Comparison of ENCODE assay signal across 19 mouse cellular contexts in the genomic region with DNA sequence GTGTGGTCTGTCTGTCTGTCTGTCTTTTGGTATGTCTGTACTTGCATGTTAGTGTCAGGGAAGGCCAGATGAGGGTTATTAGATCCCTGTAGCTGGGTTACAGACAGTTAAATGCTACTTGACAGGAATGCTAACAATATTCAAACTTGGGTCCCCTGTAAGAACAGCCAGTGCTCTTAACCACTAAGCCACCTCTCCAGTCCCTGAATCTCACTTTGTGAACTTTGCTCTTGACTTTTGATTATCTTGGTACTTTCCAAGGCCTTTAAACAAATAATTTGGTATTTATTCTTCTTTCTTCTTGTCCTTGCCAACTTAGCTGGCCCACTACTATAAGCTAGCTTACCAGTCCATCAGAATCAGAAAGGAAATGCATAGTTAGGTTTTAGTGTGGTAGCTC.
"Had no signal": no experiment of that assay in that cellular context is flagged by ENCODE, and none has a peak within 500 bp of the region (broad histone marks: within the 10 kb centered on the region; RNA-seq: fewer than 3 reads in every experiment).

No protein-coding gene starts in this region.

- DNase-seq: liver; lung, adult 2 months; retina, postnatal 1 day; right cerebral cortex, adult 18-20 months; right cerebral cortex, postnatal 25 days; right cerebral cortex, postnatal 4 days; spleen, adult 18-20 months; thymus, adult 18-20 months; thymus, postnatal 14 days; thymus, postnatal 36 days had no signal

- H3K4me2 ChIP-seq: liver, embryonic 12.5 days; lung, embryonic 15.5 days; midbrain, embryonic 11.5 days; midbrain, embryonic 13.5 days; midbrain, embryonic 15.5 days; neural tube, embryonic 12.5 days had no signal

- H3K4me1 ChIP-seq: lung, embryonic 15.5 days; midbrain, embryonic 13.5 days; midbrain, embryonic 15.5 days; neural tube, embryonic 12.5 days had no signal

- H3K27me3 ChIP-seq: liver, embryonic 12.5 days; lung, embryonic 15.5 days; megakaryocyte, embryonic 14.5 days; midbrain, embryonic 13.5 days; midbrain, embryonic 15.5 days; neural tube, embryonic 12.5 days had no signal

- H3K9me3 ChIP-seq: liver, embryonic 12.5 days; lung, embryonic 15.5 days; megakaryocyte, embryonic 14.5 days; midbrain, embryonic 13.5 days; midbrain, embryonic 15.5 days; neural tube, embryonic 12.5 days had no signal

- H3K9ac ChIP-seq: liver, embryonic 12.5 days; liver, embryonic 14.5 days; lung, embryonic 15.5 days; midbrain, embryonic 13.5 days; midbrain, embryonic 15.5 days; neural tube, embryonic 12.5 days had no signal

- ATAC-seq: liver, embryonic 12.5 days; midbrain, embryonic 13.5 days; midbrain, embryonic 15.5 days had no signal

- H3K4me3 ChIP-seq: liver, embryonic 12.5 days; lung, embryonic 15.5 days; megakaryocyte, embryonic 14.5 days; midbrain, embryonic 13.5 days; midbrain, embryonic 15.5 days; neural tube, embryonic 12.5 days had no signal

- H3K36me3 ChIP-seq: midbrain, embryonic 15.5 days had no signal

- H3K27ac ChIP-seq: liver, embryonic 12.5 days; liver, embryonic 14.5 days; lung, embryonic 15.5 days; macrophage; midbrain, embryonic 13.5 days; midbrain, embryonic 15.5 days; neural tube, embryonic 12.5 days had no signal
